Mouse (Mus musculus): ENCODE measurements around the gene Scube2.

GRCm38 (mm10) chr7:109891786-109892185, 26.3 kb upstream of the Scube2 start:
- no peak for TF ChIP-seq CTCF (IDR thresholded peaks at IDR 0.05; ENCODE audit: low read depth, low read length)
- TF ChIP-seq POLR2A (IDR thresholded peaks at IDR 0.05; ENCODE audit: borderline replicate concordance, low read depth, low read length) = no peak
